Mouse (Mus musculus): ENCODE measurements at regions not wholly inside any gene's neighbourhood (a gene's known extent, or its start where the extent isn't known, plus 50 kb on each side); places are given as distances from the start of the nearest gene placed in this dataset.
A peak's percentile ranks its signal among the peaks of the same experiment; 100 is the strongest.

DNA sequence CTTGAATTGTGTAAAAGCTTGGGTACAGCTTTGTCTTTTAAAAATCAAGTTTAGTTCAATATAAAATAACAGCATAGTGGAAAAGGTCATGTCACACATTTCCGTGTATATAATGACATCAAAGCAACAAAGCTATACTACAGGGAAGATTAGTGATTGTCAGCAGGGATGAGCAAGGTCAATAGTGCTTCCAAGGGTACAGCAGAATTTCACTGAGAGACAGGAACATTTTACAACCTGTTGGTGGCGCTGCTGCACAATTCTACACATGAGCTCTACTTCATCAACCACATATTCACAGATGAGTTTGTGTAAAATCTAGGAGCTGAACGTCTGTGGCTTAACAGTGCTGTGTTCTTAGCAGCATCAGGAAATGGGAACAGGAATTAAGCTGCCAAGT lies 74.3 kb upstream of the A2m start:
- peak; percentile 57 for DNase-seq

DNA sequence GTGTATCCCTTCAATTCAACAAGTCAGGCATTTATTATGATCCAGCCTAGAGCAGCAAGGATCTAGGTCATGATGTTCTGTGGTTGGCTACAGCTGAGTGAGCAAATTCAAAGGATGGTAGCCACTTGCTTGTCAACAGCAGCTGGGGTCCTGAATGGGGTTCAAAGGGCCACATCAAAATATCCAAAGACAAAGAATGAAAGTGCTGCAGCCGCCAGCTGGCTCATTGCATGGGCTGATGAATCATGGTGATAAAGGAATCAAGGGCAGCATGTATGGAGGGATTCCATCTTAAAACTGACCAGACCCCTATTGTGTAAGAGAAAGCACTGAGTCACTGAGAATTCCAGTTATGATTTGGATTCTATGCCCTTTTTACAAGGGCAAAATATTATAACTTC lies 74.8 kb upstream of the A2m start:
- no peak for DNase-seq

DNA sequence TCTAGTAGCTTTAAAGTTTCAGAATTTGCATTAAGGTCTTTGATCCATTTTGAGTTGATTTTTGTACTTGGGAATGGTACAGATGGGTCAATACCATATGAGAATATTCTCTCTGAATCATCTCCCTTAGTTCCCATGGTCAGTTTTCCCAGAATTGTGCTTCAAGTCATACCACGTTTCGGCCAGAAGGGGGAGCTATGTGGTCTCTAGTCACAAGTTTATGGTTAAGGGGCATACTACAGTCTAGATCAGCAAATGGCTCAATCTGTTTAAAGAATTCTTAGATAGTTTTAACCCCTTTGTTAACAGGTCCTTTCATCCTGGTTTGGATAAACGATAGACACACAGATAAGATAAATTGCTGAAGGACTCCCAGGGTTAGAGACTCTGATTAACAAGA lies 78.7 kb upstream of the A2m start:
- DNase-seq, result peak; percentile 26

DNA sequence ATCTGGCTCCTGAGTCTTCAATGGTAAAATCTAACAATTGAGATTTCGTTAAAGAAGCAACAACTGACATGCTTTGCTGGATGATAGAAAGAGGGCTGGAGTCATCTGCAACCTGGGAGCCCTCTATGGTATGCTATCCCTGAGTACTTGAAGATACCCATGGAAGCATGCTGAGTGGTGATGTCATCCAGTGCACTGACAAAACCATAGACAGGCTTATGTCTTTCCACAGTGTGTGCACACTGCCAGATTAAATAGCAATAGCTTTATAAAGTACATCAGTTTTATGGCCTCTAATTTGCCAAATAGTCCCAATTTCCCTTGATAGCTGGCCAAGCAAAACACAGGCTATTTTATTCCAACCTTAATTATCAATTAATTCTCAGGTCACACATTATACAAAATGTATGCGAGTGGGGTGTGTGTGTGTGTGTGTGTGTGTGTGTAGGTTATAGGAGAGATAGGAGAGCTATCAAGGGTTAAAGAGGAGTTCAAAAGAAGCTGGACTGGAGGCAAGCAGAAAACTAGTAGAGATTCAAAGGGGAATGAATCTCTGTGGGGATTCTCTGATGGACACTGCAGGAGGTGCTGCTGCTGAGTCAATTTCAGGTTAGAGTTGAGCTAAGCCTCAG lies 80.1 kb upstream of the Iqsec3 start:
- no peak for DNase-seq

DNA sequence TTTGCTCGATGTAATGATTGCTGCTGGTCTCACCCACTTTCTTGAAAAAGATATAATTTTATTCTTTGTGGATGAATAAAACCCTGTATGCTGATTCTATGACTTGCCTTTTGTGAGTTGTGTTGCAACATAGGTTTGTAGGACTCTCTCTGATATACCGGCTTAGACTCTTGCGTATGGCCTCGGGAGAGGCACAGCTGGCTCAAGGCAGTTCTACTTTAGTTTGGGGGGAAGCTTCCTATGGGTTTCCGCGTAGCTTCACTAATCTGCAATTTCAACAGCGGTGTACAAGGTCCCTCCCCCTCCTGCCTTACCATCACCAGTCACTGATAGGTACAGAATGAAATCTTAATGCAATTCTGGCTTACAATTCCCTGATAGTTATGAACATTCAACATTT lies 60.0 kb upstream of the Iqsec3 start:
- no peak for DNase-seq

DNA sequence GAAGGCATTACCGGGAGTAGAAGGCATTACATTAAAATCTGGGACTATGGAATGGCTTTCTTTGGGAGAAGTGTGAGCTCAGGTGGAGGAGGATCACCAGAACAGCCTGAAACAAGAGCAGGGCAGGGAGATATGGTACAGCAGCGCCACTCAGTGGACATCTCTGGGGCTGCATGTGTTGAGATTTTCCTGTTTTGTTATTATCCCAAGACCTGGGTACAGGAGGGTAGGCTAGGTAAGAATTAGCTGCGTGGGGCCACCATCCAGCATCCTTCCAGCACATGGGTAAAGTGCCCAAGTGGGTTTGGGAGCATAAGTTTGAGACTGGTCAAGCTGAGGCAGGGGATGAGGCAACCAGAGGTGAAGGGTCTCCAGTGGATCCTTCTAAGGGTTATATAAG lies 59.4 kb upstream of the Iqsec3 start:
- DNase-seq, result peak; percentile 28

DNA sequence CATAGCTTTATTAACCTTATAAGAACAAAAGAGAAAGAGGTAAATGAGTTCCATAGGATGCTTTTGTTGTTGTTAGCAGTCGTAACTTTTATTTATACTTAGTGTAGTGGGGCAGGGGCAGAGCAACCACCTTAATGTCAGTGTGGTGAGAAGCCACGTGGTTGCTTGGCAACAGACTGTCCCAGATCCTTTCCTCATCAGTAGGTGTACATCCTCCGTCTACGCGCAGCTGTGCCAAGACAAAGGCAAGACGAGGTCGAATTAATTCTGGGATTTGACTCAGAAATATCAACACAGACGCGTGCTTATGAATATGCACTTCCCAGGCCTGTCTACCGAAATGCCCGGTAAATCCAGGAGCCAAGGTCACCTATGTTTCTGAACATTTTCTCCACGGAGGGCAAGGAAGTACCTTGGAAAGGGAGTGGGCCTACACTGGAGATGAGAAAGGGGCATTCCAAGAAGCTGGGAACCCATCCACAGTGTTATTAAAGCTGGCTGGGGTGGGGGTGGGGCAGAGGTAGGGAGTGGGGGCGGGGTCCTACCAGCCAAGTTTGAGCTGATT lies 58.4 kb upstream of the Iqsec3 start:
- DNase-seq, result no peak

DNA sequence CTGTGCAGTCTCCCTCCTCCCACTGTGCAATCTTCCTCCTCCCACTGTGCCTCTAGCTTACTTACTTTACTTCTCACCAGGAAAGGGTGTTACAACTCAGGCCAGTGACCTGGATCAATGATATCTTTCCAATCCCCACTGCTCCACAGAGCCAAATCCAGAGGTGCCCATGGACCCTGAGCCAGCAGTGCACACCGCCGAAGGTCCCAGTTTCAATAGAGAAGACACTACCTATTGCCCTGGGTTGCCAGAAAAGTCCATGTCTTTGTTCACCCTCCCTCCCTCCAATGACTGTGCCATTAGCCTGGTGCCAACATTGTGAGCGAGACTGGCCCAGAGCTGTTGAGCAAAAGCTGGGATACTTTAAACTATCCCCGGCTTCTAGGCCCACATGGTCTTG lies 53.8 kb upstream of the Iqsec3 start:
- DNase-seq, result no peak

DNA sequence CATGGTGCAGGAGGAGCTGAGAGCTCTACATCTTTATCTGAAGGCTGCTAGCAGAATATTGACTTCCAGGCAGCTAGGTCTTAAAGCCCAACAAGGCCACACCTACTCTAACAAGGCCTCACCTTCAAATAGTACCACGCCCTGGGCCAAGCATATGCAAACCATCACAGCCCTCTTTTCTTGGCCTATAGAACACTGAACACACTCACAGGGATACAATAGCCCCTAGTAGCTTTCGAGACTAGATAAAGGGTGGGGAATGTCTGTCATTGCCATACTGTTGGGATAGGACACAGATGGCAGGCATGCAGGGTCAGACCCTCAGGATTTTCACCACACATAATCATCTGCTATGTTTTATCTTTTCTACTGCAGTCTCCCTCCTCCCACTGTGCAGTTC lies 52.6 kb upstream of the Iqsec3 start:
- DNase-seq, result no peak

DNA sequence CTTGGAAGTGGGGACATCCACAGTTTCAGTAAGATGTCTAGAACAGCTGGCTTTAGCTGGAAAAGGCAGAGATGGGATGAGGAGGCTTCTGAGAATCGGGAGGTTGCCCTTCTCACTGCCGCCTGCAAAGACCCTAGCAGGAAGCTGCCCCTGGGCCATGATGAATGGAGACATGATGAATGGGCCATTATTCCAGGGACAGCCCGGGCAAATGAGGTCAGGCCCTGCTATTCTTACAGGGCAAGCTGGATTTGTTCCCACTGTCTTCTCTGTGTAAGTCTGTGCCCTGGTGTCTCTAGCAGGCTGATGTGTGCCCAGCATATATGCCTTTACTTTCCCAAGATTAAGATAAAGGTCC lies 51.1 kb upstream of the Iqsec3 start:
- DNase-seq, result no peak

DNA sequence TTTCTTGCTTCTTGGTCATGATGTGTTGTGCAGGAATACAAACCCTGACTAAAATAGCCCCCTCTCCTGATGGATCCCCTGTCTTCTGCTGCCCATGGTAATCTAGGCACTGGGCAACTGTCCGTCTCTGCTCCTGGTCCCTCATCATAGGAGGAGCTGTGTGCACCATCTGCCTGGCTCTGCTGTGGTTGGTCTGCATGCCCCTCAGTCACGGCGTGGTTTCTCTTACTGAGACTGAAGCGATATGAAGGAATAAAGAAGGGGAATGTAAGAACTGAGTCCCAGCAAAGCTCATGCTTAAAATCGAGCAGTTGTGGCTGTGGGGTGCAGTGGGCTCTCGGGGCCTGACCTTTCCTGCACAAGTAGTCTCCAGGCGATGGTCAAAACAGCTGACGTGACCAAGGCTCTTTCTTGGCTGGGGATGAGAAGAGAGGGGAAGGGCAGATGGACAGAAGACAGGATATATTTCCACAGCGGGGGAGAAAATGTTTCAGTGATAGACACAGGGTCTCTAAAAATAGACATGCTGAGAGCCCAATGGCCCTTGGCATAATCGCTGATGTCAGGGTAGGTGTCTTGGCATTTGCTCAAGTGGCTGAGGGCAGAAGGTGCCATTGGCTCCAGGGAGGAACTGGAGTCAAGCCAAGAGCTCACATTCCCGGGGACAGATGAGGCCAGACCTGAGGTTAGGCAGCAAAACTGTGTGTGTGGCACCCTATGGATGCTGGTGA lies 50.6 kb upstream of the Iqsec3 start:
- no peak for DNase-seq
